Mouse (Mus musculus): ENCODE measurements at regions not wholly inside any gene's neighbourhood (a gene's known extent, or its start where the extent isn't known, plus 50 kb on each side); places are given as distances from the start of the nearest gene placed in this dataset.

- no peak overlapping the region for H3K4me3 ChIP-seq (ENCODE audit: low read depth, low read length)
- no peaks in the 10 kb centered on the region for H3K4me1 ChIP-seq (ENCODE audit: control insufficient read depth, insufficient read depth)
- DNase-seq (ENCODE audit: low spot score) (no peak), ATAC-seq (ENCODE audit: insufficient read depth, low read depth) (no peak)
- H3K9ac ChIP-seq (replicated peaks; ENCODE audit: low read depth, low read length): no peak overlapping the region
- H3K4me2 ChIP-seq (ENCODE audit: low read depth, low read length): no peak overlapping the region
- 61% methylated on average over 6 of the region's 6 CpGs for WGBS
- no peak for TF ChIP-seq EP300 (IDR thresholded peaks at IDR 0.05; ENCODE audit: low read depth)
- TF ChIP-seq CTCF (IDR thresholded peaks at IDR 0.05; ENCODE audit: low read depth): no peak
- no peaks in the 10 kb centered on the region for H3K27me3 ChIP-seq (ENCODE audit: control insufficient read depth, insufficient read depth, low read length)
- H3K27ac ChIP-seq (ENCODE audit: low read depth): no peak overlapping the region
- no peaks in the 10 kb centered on the region for H3K9me3 ChIP-seq (replicated peaks; ENCODE audit: control insufficient read depth, low read length)
- H3K36me3 ChIP-seq (replicated peaks; ENCODE audit: control insufficient read depth, insufficient read depth, low read length): no peaks in the 10 kb centered on the region
Measured at GRCm38 (mm10) chr19:26414476-26415024, 190.3 kb upstream of the Smarca2 start.

- Histone ChIP-seq H3K27ac (ENCODE audit: low read depth) (no peak overlapping the region), H3K4me3 (ENCODE audit: low read depth, low read length) (no peak overlapping the region), H3K4me2 (ENCODE audit: low read depth, low read length) (no peak overlapping the region), H3K27me3 (ENCODE audit: control insufficient read depth, insufficient read depth, low read length) (no peaks in the 10 kb centered on the region), H3K9me3 (replicated peaks; ENCODE audit: control insufficient read depth, low read length) (no peaks in the 10 kb centered on the region), H3K36me3 (replicated peaks; ENCODE audit: control insufficient read depth, insufficient read depth, low read length) (no peaks in the 10 kb centered on the region), H3K9ac (replicated peaks; ENCODE audit: low read depth, low read length) (no peak overlapping the region), H3K4me1 (ENCODE audit: control insufficient read depth, insufficient read depth) (no peaks in the 10 kb centered on the region)
- no peak for ATAC-seq (ENCODE audit: insufficient read depth, low read depth)
- DNase-seq (ENCODE audit: low spot score): no peak
- 72% methylated on average over 2 of the region's 2 CpGs for whole genome bisulfite sequencing
- TF ChIP-seq EP300 (IDR thresholded peaks at IDR 0.05; ENCODE audit: low read depth) (no peak), CTCF (IDR thresholded peaks at IDR 0.05; ENCODE audit: low read depth) (no peak)
Measured at GRCm38 (mm10) chr19:26419781-26420180, 185.1 kb upstream of the Smarca2 start.

GRCm38 (mm10) chr19:26439163-26439562 lies 165.7 kb upstream of the Smarca2 start:
- TF ChIP-seq CTCF (IDR thresholded peaks at IDR 0.05; ENCODE audit: low read depth): no peak
- no peak for TF ChIP-seq EP300 (IDR thresholded peaks at IDR 0.05; ENCODE audit: low read depth)
- 56% methylated on average over 2 of the region's 2 CpGs for WGBS
- no peak for DNase-seq (ENCODE audit: low spot score)
- Histone ChIP-seq H3K4me3 (ENCODE audit: low read depth, low read length) (no peak overlapping the region), H3K4me1 (ENCODE audit: control insufficient read depth, insufficient read depth) (no peaks in the 10 kb centered on the region), H3K9me3 (replicated peaks; ENCODE audit: control insufficient read depth, low read length) (no peaks in the 10 kb centered on the region), H3K36me3 (replicated peaks; ENCODE audit: control insufficient read depth, insufficient read depth, low read length) (no peaks in the 10 kb centered on the region), H3K4me2 (ENCODE audit: low read depth, low read length) (no peak overlapping the region), H3K27me3 (ENCODE audit: control insufficient read depth, insufficient read depth, low read length) (no peaks in the 10 kb centered on the region), H3K27ac (ENCODE audit: low read depth) (no peak overlapping the region), H3K9ac (replicated peaks; ENCODE audit: low read depth, low read length) (no peak overlapping the region)
- no peak for ATAC-seq (ENCODE audit: insufficient read depth, low read depth)

- Histone ChIP-seq H3K9me3 (replicated peaks; ENCODE audit: control insufficient read depth, low read length) (no peaks in the 10 kb centered on the region), H3K9ac (replicated peaks; ENCODE audit: low read depth, low read length) (no peak overlapping the region), H3K27me3 (ENCODE audit: control insufficient read depth, insufficient read depth, low read length) (no peaks in the 10 kb centered on the region), H3K4me2 (ENCODE audit: low read depth, low read length) (no peak overlapping the region), H3K36me3 (replicated peaks; ENCODE audit: control insufficient read depth, insufficient read depth, low read length) (no peaks in the 10 kb centered on the region), H3K4me1 (ENCODE audit: control insufficient read depth, insufficient read depth) (no peaks in the 10 kb centered on the region), H3K27ac (ENCODE audit: low read depth) (no peak overlapping the region), H3K4me3 (ENCODE audit: low read depth, low read length) (no peak overlapping the region)
- WGBS: 77% methylated on average over 4 of the region's 4 CpGs
- ATAC-seq (ENCODE audit: insufficient read depth, low read depth): no peak
- TF ChIP-seq EP300 (IDR thresholded peaks at IDR 0.05; ENCODE audit: low read depth) (no peak), CTCF (IDR thresholded peaks at IDR 0.05; ENCODE audit: low read depth) (no peak)
- DNase-seq (ENCODE audit: low spot score): no peak
Measured at GRCm38 (mm10) chr19:26445309-26445708, 159.5 kb upstream of the Smarca2 start.

GRCm38 (mm10) chr19:26447427-26448023 lies 157.3 kb upstream of the Smarca2 start:
- Histone ChIP-seq H3K9ac (replicated peaks; ENCODE audit: low read depth, low read length) (no peak overlapping the region), H3K9me3 (replicated peaks; ENCODE audit: control insufficient read depth, low read length) (no peaks in the 10 kb centered on the region), H3K27ac (ENCODE audit: low read depth) (no peak overlapping the region), H3K27me3 (ENCODE audit: control insufficient read depth, insufficient read depth, low read length) (no peaks in the 10 kb centered on the region), H3K4me3 (ENCODE audit: low read depth, low read length) (no peak overlapping the region), H3K36me3 (replicated peaks; ENCODE audit: control insufficient read depth, insufficient read depth, low read length) (no peaks in the 10 kb centered on the region), H3K4me1 (ENCODE audit: control insufficient read depth, insufficient read depth) (no peaks in the 10 kb centered on the region), H3K4me2 (ENCODE audit: low read depth, low read length) (no peak overlapping the region)
- WGBS: 76% methylated on average over 7 of the region's 7 CpGs
- DNase-seq (ENCODE audit: low spot score) (no peak), ATAC-seq (ENCODE audit: insufficient read depth, low read depth) (no peak)
- TF ChIP-seq EP300 (IDR thresholded peaks at IDR 0.05; ENCODE audit: low read depth): no peak
- no peak for TF ChIP-seq CTCF (IDR thresholded peaks at IDR 0.05; ENCODE audit: low read depth)

GRCm38 (mm10) chr19:26461712-26462111 lies 143.1 kb upstream of the Smarca2 start:
- WGBS: 46% methylated on average over 4 of the region's 4 CpGs
- H3K27me3 ChIP-seq (ENCODE audit: control insufficient read depth, insufficient read depth, low read length): no peaks in the 10 kb centered on the region
- H3K4me1 ChIP-seq (ENCODE audit: control insufficient read depth, insufficient read depth): no peaks in the 10 kb centered on the region
- H3K4me3 ChIP-seq (ENCODE audit: low read depth, low read length): no peak overlapping the region
- H3K27ac ChIP-seq (ENCODE audit: low read depth): no peak overlapping the region
- no peak overlapping the region for H3K9ac ChIP-seq (replicated peaks; ENCODE audit: low read depth, low read length)
- DNase-seq (ENCODE audit: low spot score) (no peak), ATAC-seq (ENCODE audit: insufficient read depth, low read depth) (no peak)
- TF ChIP-seq CTCF (IDR thresholded peaks at IDR 0.05; ENCODE audit: low read depth) (no peak), EP300 (IDR thresholded peaks at IDR 0.05; ENCODE audit: low read depth) (no peak)
- H3K4me2 ChIP-seq (ENCODE audit: low read depth, low read length): no peak overlapping the region
- H3K36me3 ChIP-seq (replicated peaks; ENCODE audit: control insufficient read depth, insufficient read depth, low read length): no peaks in the 10 kb centered on the region
- no peaks in the 10 kb centered on the region for H3K9me3 ChIP-seq (replicated peaks; ENCODE audit: control insufficient read depth, low read length)

Measured in heart, postnatal 0 days (tissue).